Mouse (Mus musculus): ENCODE measurements at regions not wholly inside any gene's neighbourhood (a gene's known extent, or its start where the extent isn't known, plus 50 kb on each side); places are given as distances from the start of the nearest gene placed in this dataset.

- DNase-seq (ENCODE audit: low read depth) = no peak
Observed at GRCm38 (mm10) chr14:31891500-31892185, 61.2 kb upstream of the Ankrd28 start.

- DNase-seq (ENCODE audit: low read depth) = no peak
Observed at GRCm38 (mm10) chr14:31892186-31892510, 61.7 kb upstream of the Ankrd28 start.

- no peak for DNase-seq (ENCODE audit: low read depth)
Observed at GRCm38 (mm10) chr14:31896500-31896899, 66.0 kb upstream of the Ankrd28 start.

- DNase-seq (ENCODE audit: low read depth) = no peak
Observed at GRCm38 (mm10) chr14:31899504-31899903, 69.1 kb upstream of the Ankrd28 start.

- DNase-seq (ENCODE audit: low read depth) = no peak
Observed at GRCm38 (mm10) chr14:31899906-31900305, 69.5 kb upstream of the Ankrd28 start.

GRCm38 (mm10) chr14:31901901-31902300 lies 71.5 kb upstream of the Ankrd28 start:
- DNase-seq (ENCODE audit: low read depth) = no peak

GRCm38 (mm10) chr14:31903664-31904063 lies 73.2 kb upstream of the Ankrd28 start:
- DNase-seq (ENCODE audit: low read depth) = no peak

GRCm38 (mm10) chr14:31908591-31908990 lies 78.1 kb upstream of the Ankrd28 start:
- no peak for DNase-seq (ENCODE audit: low read depth)

GRCm38 (mm10) chr14:31909291-31909690 lies 78.8 kb upstream of the Ankrd28 start:
- DNase-seq (ENCODE audit: low read depth) = no peak

- no peak for DNase-seq (ENCODE audit: low read depth)
Observed at GRCm38 (mm10) chr14:31910809-31911208, 80.4 kb upstream of the Ankrd28 start.

- no peak for DNase-seq (ENCODE audit: low read depth)
Observed at GRCm38 (mm10) chr14:31918461-31918860, 88.0 kb upstream of the Ankrd28 start.

- no peak for DNase-seq (ENCODE audit: low read depth)
Observed at GRCm38 (mm10) chr14:31918921-31919320, 88.5 kb upstream of the Ankrd28 start.

- DNase-seq (ENCODE audit: low read depth) = peak; percentile 7
Observed at GRCm38 (mm10) chr14:31929161-31929707, 98.8 kb upstream of the Ankrd28 start.

GRCm38 (mm10) chr14:31930367-31930766 lies 98.4 kb upstream of the Galnt15 start:
- no peak for DNase-seq (ENCODE audit: low read depth)

GRCm38 (mm10) chr14:31931971-31932370 lies 96.8 kb upstream of the Galnt15 start:
- no peak for DNase-seq (ENCODE audit: low read depth)

GRCm38 (mm10) chr14:31933441-31933840 lies 95.3 kb upstream of the Galnt15 start:
- no peak for DNase-seq (ENCODE audit: low read depth)

GRCm38 (mm10) chr14:31933841-31934271 lies 94.9 kb upstream of the Galnt15 start:
- peak; percentile 41 for DNase-seq (ENCODE audit: low read depth)

- no peak for DNase-seq (ENCODE audit: low read depth)
Observed at GRCm38 (mm10) chr14:31934321-31934720, 94.5 kb upstream of the Galnt15 start.

- peak; percentile 23 for DNase-seq (ENCODE audit: low read depth)
Observed at GRCm38 (mm10) chr14:31934771-31935170, 94.0 kb upstream of the Galnt15 start.

GRCm38 (mm10) chr14:31935411-31935810 lies 93.4 kb upstream of the Galnt15 start:
- DNase-seq (ENCODE audit: low read depth) = no peak

GRCm38 (mm10) chr14:31936581-31936980 lies 92.2 kb upstream of the Galnt15 start:
- DNase-seq (ENCODE audit: low read depth) = no peak

GRCm38 (mm10) chr14:31940900-31941299 lies 87.9 kb upstream of the Galnt15 start:
- no peak for DNase-seq (ENCODE audit: low read depth)

- peak; percentile 35 for DNase-seq (ENCODE audit: low read depth)
Observed at GRCm38 (mm10) chr14:31942266-31942960, 86.4 kb upstream of the Galnt15 start.

Measured in induced T-regulatory cell, adult 2 months (primary cell).